Mouse (Mus musculus): ENCODE results near the gene Aars2. TPM values are rescaled to one million over a fixed set of nuclear protein-coding genes. Genes with fewer than 3 reads are reported as not detected.

The Aars2 gene
- total RNA-seq (2021) = 10 to 100 TPM; 16.0 to 16.5 TPM
- long read RNA-seq, experiment 1, transcript Aars2-201 (22 exons, 3,349 nt) = major isoform, 29 of 41 reads
- long read RNA-seq, experiment 1, partial matches to known transcripts = 8 of 41 reads
- long read RNA-seq, experiment 1, other reads (novel, unspliced or antisense) = 4 of 41 reads
- long read RNA-seq, experiment 2, transcript Aars2-201 (22 exons, 3,349 nt) = major isoform, 50 of 73 reads
- long read RNA-seq, experiment 2, partial matches to known transcripts = 9 of 73 reads
- long read RNA-seq, experiment 2, other reads (novel, unspliced or antisense) = 14 of 73 reads

GRCm38 (mm10) chr17:45506700-45507189 lies at the start of gene Aars2:
Gene Aars2 (plus strand): TSS chr17:45506841.
- peak; percentile 85 to 95 for DNase-seq (ENCODE audit: low spot score in 2 of 2)

GRCm38 (mm10) chr17:45457487-45457886 lies 49.2 kb upstream of the Aars2 start:
- no peak for DNase-seq (ENCODE audit: low spot score in 2 of 2)

- no peak for DNase-seq (ENCODE audit: low spot score in 2 of 2)
Observed at GRCm38 (mm10) chr17:45458516-45458915, 48.1 kb upstream of the Aars2 start.

- no peak for DNase-seq (ENCODE audit: low spot score in 2 of 2)
Observed at GRCm38 (mm10) chr17:45459062-45459461, 47.6 kb upstream of the Aars2 start.

GRCm38 (mm10) chr17:45462506-45462905 lies 44.1 kb upstream of the Aars2 start:
- no peak for DNase-seq (ENCODE audit: low spot score in 2 of 2)

- no peak for DNase-seq (ENCODE audit: low spot score in 2 of 2)
Observed at GRCm38 (mm10) chr17:45464255-45464654, 42.4 kb upstream of the Aars2 start.

GRCm38 (mm10) chr17:45466701-45467100 lies 39.9 kb upstream of the Aars2 start:
- no peak for DNase-seq (ENCODE audit: low spot score in 2 of 2)

- DNase-seq (ENCODE audit: low spot score in 2 of 2) = no peak
Observed at GRCm38 (mm10) chr17:45468302-45468701, 38.3 kb upstream of the Aars2 start.

- no peak for DNase-seq (ENCODE audit: low spot score in 2 of 2)
Observed at GRCm38 (mm10) chr17:45470726-45471125, 35.9 kb upstream of the Aars2 start.

GRCm38 (mm10) chr17:45473667-45474066 lies 33.0 kb upstream of the Aars2 start:
- DNase-seq (ENCODE audit: low spot score in 2 of 2) = no peak

GRCm38 (mm10) chr17:45474146-45474545 lies 32.5 kb upstream of the Aars2 start:
- no peak for DNase-seq (ENCODE audit: low spot score in 2 of 2)

- peak in 1 of 2 experiments; percentile 42 for DNase-seq (ENCODE audit: low spot score in 2 of 2)
Observed at GRCm38 (mm10) chr17:45474669-45475465, 31.8 kb upstream of the Aars2 start, which contains the start of gene Spats1. Gene Spats1 (minus strand): TSS chr17:45475415.

- DNase-seq (ENCODE audit: low spot score in 2 of 2) = peak; percentile 51 to 70
Observed at GRCm38 (mm10) chr17:45478234-45478825, 28.3 kb upstream of the Aars2 start.

GRCm38 (mm10) chr17:45480429-45480828 lies 26.2 kb upstream of the Aars2 start:
- DNase-seq (ENCODE audit: low spot score in 2 of 2) = no peak

- no peak for DNase-seq (ENCODE audit: low spot score in 2 of 2)
Observed at GRCm38 (mm10) chr17:45485581-45485980, 21.1 kb upstream of the Aars2 start.

- no peak for DNase-seq (ENCODE audit: low spot score in 2 of 2)
Observed at GRCm38 (mm10) chr17:45487216-45487615, 19.4 kb upstream of the Aars2 start.

GRCm38 (mm10) chr17:45488321-45489254 lies 18.1 kb upstream of the Aars2 start:
- DNase-seq (ENCODE audit: low spot score in 2 of 2) = no peak

GRCm38 (mm10) chr17:45489736-45490135 lies 16.9 kb upstream of the Aars2 start:
- DNase-seq (ENCODE audit: low spot score in 2 of 2) = no peak

- no peak for DNase-seq (ENCODE audit: low spot score in 2 of 2)
Observed at GRCm38 (mm10) chr17:45490532-45491154, 16.0 kb upstream of the Aars2 start.

GRCm38 (mm10) chr17:45495398-45495797 lies 11.2 kb upstream of the Aars2 start:
- no peak for DNase-seq (ENCODE audit: low spot score in 2 of 2)
